Mouse (Mus musculus) G1E-ER4 (cell line): ENCODE results near the gene Odc1. TPM values are rescaled to one million over a fixed set of nuclear protein-coding genes. Genes with fewer than 3 reads are reported as not detected.

Experiments
- GATA1 ChIP-seq: IDR thresholded peaks from one replicate; pipeline ENCODE4 v1.8.0; 2012; ENCODE audit warnings: low read length, inconsistent platforms
- polyA plus RNA-seq: library from polyadenylated mRNA; stranded (reverse); fragments of >175 nt; gene quantifications from 2 replicates; pipeline ENCODE4 v1.2.3, GENCODE M21; 2012

Odc1 gene
- polyA plus RNA-seq, 1 experiment = 101 TPM

- no peak for TF ChIP-seq GATA1
Observed at GRCm38 (mm10) chr12:17539041-17539440, 5.6 kb upstream of the Odc1 start.

DNA sequence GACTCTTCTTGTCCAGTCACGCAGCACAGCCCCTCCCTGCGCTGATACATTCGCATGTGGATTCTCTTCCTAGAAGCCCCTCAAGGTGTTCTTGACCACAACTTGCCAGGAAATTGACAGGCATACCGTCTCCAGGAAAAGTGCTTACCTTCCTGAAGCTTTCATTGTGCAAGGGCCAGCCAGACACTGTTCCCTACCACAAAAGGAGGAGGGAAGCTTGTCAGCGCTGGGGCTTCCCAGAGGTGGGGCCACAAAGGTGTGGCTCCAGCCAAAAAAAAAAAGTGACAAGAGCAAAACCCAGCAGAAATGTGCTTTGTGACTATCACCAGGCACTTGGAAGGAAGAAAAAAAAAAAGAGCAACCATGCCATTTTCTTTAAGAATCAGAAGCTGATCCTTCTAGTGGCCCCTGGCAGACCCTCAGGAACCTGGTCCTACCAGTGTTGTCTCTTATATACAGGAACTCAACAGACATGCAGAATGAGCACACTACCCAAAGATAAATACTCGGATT, 4.5 kb upstream of the Odc1 start:
- TF ChIP-seq GATA1 = no peak

DNA sequence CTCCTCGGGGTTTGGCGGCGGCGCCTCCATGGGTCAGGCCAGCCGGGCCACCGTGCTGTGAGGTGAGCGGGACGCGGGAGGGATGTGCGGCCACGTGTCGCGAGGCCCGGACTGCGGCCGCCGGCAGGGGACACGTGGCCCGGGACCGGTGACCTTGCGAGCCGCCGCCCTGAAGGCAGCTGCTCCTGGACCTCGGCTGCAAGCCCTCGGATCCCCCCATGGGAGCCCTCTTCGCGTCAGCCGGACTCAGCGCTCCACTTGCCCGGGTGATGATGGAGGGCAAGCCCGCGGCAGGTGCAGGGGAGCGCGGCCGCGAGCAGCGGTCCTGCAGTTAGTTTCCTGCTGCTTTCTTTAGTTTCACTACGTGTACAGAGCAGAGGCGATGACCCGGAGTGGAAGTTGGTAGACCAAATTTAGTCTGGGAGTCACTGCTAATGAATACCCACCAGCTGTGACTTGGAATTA, 545 bp downstream of the Odc1 start:
- TF ChIP-seq GATA1 = no peak

DNA sequence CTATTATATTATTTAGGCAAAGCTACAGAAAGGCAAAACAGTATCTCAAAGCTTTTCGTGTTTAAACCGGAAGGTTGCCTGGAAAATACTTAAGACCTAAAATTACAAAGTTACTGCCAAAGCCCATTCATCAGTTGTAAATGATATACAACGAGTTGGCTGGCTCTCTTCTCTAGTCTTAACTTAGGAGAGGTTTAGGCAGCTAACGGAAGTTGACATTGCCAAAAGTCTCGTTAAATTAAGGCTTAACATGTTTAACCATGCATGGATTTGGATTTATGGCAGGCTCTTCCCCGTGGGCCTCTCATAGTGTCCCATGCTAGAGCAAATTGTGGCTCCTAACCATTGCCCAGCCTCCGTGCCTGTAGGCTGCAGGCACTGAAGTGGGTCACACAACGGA, 1.3 kb downstream of the Odc1 start:
- TF ChIP-seq GATA1 = no peak

DNA sequence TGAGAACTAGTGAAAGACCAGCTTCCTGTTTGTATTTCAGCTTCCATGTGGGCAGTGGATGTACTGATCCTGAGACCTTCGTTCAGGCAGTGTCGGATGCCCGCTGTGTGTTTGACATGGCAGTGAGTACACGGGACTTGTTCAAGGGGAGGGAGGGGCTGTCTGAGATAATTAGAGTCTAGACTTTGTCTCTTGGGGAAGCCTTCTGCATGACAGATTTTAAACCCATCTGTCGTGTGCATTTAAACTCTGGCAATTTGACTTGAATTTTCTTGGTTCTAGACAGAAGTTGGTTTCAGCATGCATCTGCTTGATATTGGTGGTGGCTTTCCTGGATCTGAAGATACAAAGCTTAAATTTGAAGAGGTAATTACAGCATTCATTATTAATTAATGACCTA, 3.9 kb downstream of the Odc1 start:
- TF ChIP-seq GATA1 = no peak

GRCm38 (mm10) chr12:17551208-17551995, 6.8 kb downstream of the Odc1 start:
- no peak for TF ChIP-seq GATA1

DNA sequence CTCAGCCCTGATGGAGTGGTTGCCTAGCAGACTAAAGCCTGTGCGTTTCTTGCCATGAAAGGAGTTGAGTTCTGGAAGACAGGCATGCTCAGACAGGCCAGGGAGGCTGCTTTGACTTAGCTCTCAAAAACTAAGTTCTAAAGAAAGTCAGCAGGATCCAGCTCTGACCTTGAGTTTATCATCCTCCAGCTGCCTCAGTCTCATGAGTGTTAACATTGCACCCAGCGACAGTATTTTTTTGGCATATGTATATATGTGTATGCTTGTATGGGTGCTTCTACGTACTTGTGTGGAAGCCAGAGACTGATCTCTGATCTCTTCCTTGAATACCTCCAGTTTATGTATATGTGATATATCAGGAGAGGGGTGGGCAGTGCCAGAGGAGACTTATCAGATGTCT, 7.8 kb downstream of the Odc1 start:
- TF ChIP-seq GATA1 = no peak

DNA sequence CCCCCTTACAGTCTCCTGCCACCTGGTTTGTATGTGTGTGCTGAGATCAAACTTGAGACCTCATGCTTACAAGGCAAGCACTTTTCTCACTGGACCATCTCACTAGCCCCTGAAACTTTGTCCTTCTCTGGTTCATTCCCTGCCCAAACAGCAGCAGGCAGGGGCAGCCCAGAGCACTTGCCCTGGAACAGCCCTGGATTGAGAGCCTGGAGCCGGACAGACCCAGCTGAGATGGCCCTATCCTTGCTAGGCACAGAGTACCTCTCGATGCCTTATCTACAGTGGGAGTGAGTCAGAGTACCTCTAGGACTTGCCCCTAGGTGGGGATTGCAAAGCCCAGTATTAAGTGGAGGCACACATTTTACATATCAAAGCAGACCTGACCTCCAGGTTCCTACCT, 8.4 kb downstream of the Odc1 start:
- no peak for TF ChIP-seq GATA1

DNA sequence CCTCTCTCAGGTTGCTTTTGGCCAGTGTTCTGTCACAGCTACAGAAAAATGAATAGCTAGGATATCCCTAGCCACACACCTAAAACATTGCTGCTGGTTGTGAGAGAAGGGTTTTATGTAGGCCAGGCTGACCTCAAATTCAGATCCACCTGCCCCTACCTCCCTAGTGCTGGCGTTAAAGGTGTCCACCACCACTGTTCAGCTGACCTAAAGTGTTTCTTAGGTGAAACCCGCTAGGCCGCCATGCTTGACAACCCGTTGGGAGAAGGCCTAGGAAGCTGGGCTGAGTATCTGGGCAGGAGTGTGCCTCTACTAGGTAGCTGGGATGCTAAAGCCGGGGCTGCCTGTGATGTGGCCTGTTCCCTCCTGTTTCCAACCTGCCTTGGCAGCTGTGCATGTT, 9.0 kb downstream of the Odc1 start:
- TF ChIP-seq GATA1 = no peak

- TF ChIP-seq GATA1 = no peak
Observed at GRCm38 (mm10) chr12:17554200-17554951, 9.8 kb downstream of the Odc1 start.

- no peak for TF ChIP-seq GATA1
Observed at GRCm38 (mm10) chr12:17556430-17557343, 12.1 kb downstream of the Odc1 start.

GRCm38 (mm10) chr12:17557344-17557966, 12.9 kb downstream of the Odc1 start:
- no peak for TF ChIP-seq GATA1

DNA sequence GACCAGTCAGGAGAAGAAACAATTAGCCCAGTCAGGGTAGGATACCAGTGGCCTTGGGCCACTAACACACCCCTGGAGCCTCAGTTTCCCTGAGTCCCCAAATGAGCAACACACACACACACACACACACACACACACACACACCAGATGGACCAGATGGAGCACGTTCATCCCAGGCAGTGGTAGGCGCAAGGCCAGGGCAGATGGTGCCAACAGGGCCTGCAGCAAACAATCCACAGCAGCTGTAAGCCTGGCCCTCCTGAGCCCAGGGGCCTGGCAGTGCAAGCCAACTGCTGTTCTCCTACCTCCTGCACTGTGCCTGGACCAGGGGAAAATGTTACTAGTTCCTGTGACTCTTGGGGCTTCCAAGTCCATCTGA, 13.4 kb downstream of the Odc1 start:
- no peak for TF ChIP-seq GATA1

DNA sequence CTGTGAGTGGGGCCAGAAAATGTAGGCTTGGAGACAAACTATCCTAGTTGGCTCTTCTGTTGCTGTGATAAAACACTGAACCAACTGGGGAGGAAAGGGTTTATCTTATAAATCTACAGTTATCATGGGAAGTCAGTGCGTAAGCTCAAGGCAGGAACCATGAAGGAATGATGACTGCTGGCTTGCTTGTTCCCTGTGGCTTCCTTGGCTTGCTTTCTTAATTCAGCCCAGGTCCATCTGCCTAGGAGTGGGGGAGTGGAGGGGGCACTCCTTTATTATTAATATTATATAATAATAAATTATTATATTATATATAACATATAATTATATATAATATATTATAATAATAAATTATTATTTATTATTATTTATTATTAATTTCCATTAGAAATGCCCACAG, 17.8 kb downstream of the Odc1 start:
- no peak for TF ChIP-seq GATA1

GRCm38 (mm10) chr12:17565393-17566045, 20.9 kb downstream of the Odc1 start:
- no peak for TF ChIP-seq GATA1
